Mouse (Mus musculus) v-Abl transformed pro-B cells (cell line): ENCODE data around the gene Reln.

Source experiments
- in situ Hi-C, 2 experiments: fragments of 400-800 bp; cut with MboI; formaldehyde crosslinking; loops; one replicate each; pipeline ENCODE4 v1.15.1; 2025; ENCODE audit not compliant: unreplicated experiment in 2 of 2

The Reln gene

DNA sequence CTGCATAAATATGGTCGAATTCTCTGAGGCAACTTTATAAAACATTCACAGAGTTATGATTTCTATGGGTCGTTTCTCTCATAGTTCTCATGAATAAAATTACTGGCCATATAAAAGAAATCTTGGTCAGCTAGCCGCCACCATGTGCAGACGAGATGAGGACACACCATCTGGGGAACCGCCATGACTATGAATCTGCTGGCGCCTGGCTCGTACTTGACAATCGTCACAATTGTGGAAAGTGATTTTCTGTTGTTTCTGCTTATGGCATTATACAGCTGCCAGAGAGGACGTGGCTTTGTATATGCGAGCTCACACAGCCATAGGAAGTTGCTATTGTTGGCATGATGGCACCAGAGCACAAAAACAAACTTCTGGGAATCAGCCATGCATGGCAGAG is 31.5 kb downstream of the Reln start:
- in situ Hi-C loops = no loop called here

DNA sequence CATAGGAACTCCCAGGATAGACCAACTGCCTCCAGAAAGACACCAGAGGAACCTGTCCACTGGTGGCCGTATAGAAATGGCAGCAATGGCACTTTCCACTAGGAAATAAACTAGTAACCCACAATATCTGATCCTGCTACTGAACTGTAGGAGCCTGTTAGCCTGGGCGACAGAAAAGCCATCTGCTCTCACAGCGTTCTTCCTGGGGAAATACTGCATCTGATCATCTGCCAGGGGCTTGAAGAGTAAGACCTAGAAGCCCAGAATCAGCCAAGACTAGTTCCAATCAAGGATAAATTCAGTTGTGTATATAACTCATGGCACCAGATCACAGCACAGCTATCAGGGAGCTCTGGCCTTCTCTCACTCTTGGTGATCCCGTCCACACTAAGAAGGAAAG is 33.5 kb downstream of the Reln start:
- in situ Hi-C loops = no loop called here

DNA sequence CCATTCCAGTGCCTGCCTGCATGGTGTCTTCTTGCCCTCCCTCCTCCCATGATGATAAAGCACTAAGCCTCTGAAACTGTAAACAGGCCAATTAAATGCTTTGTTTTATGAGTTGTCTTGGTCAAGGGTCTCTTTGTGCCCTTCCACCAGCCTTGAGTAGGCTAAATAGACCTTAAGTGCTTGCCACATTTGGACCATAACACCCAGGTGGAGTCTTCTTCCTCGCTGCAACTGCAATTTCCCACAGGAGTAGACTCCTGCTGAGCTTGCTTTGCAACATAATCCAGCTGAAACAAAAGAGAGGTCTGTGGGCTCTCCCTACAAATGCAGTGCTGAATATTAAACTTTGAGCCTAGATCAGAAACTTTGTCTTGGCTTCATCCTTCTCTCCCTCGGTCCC is 35.5 kb downstream of the Reln start:
- in situ Hi-C loops = no loop called here

DNA sequence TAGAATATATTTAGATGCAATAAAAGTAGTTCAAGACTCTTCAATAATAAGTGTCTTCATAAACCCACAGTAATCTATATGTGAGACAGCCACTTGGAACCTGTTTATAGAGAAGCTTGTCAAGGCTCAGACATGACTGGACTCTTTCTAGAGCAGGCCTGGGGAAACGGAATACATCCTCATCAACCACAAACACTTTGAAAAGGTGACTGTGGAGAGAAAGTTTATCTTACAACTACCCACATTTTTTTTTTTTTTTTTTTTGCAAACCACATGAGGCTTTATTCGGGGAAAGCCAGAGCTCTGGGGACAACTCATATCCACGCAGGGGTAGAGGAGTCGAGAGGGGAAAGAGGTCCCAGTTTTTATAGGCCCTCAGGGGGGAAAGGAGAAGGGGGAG is 36.6 kb downstream of the Reln start:
- in situ Hi-C loops = no loop called here

DNA sequence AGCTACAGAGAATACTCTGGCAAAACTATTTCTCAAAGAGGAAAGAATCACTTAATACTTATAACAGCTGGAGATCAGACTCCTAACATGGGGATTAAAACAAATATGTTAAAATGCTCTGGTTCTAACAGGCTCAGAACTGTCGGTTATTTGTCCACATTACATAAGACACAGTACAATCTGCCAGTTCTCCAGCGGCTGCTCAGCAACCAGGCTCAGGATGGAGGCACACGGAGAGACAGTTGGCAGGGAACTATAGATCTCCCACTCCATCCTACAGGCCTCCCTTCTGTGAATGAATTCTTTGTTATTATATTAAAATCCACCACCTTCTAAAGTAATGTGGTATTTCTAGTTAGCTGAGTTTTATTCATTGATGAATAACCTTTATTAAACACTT is 37.4 kb downstream of the Reln start:
- in situ Hi-C loops = no loop called here

DNA sequence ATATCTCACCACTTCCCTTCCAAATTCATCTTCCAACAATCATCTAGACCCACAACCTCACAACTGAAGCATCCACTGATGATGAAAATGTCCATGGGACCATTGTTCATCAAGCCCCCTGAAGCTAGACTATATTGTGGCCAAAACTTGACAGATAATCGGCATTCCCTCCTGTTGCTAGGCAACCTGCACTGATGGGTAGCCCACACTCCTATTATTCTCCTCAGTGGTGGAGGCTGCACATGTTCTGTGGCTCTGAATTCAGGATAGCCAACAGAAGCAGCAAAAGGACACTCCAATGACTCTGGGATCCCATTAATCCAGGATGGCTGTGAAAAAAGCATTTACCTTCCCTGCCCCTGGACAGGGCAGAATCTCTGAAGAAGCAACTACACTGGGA is 40.8 kb downstream of the Reln start:
- in situ Hi-C loops = no loop called here

DNA sequence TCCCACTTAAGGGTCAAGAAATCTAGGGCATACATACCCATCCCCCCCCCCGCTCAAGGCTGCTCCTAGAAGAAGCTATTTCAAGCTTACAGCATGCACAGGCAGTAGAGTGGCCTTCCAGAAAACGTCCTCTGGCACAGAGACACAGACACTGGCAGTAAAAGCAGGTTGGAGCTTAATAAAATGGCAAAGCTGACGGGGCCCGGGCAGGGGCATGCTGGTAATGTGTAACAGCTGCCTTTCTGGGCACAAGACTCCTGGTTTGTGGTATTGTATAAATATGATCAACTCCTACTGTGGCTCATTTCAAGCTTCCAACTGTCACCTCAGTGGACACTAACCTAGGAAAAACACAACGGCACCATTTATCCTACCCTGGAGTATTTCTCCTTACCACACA is 42.2 kb downstream of the Reln start:
- in situ Hi-C loops = no loop called here

DNA sequence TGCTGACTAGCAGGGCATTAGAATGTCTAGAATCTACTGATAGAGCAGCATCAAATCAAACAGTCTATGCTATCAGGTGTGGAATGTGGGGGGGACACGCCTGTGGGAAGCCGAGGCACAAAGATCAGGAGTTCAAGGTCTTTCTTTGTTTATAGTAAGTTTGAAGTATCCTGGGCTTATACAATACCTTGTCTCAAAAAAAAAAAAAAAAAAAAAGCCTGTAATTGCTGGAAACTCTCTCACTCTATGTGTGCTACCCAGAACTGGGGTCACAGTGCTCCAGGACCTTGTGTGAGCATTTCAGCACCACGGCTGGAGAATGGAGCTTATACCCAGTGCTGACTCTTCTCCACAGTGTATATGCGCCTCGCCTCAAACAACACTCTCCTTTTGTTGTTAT is 43.7 kb downstream of the Reln start:
- in situ Hi-C loops = no loop called here

DNA sequence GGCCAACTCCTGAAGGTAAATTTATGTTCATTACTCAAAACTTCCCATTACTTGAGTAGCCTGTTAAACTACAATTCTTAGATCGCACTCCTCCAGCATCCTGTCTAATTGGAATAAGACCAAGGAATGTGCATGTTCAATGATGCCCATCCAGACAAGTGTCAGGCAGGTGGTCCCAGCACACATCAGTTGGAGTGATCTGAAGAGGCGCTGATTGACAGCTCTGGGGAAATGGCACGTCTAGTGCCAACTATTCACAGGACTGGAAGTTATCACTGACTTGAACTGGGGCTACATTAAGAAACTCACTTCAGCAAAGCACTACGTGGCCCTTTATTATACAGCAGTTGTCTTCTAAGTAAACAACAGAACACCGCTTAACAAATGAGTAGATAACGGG is 44.5 kb downstream of the Reln start:
- in situ Hi-C loops = no loop called here

DNA sequence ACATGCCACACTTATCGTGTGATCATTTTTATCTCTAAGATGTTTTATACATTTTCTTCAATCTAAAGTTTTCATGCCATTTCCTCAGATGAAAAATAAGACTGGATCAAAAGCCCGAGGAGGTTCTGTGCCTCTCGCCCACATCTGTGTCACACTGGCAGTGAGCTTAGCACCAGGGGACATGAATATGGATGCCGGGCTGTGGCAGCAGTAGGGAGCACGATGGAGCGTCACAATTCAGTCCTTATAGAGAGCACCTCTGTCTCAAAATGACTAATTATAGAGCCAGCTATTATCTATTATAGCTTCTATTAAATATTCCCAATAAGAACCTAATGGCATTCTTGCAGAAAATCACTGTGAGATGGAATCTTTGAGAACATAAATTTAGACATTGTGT is 49.3 kb downstream of the Reln start:
- in situ Hi-C loops = no loop called here

DNA sequence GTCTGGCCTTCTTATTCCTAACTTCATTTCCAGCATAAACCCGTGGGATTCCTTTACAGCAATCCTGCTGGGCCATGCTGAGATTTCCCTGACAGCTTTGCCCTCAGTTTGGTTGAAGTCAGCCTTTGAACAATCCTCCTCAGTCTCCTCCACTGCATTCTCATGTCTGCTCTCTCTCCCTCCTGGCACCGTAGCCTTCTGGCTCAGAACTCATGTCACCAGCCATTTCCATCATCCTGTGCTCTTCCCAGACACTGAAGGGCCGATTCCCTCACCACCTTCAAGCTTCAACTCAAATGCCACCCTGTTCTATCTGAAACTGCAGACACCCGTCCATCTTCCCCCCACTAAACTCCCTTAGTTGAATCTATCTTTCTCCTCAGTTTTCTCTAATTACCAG is 53.1 kb downstream of the Reln start:
- in situ Hi-C loops = no loop called here

DNA sequence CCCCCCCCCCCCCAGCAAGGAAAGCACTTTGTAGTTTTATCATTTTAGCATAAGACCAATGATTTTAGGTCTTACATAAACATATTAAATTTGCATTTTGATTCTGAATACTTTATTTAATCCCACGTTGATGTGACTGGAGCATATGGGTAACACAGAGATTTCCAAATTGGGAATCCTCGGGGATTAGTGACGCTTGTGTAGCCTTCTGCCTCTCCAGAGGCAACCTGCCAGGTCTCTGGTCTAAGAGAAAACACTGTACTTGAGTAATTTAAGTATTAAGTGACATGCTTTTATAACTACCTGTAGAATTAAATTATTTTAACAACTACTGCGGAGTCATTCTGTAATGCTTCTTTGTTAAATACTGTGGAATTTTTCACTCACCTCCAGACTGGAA is 59.1 kb downstream of the Reln start:
- in situ Hi-C loops = no loop called here

DNA sequence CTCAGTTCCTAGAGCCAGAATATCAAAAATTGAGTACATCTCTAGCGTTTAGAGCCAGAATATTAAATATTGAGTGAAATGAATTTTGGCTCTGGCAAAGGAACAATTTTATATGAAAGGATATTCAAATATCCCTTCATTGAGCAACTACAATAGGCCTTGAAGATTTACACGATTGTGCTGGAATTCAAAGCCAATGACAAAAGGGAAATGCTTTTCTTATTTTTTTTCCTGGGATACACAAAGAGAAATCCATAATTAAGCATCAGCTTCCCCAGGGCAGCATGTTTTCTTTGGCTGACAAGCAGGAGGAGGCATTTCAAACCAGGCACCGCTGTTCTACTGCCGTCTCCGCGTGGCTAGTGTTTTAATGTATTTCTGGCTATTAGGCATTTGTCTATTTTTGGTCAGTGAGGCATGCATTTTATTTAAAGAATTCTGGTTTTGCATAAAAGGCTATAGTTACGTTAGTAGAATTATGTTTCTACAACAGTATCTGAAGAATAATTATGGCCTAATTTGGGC is 62.3 kb downstream of the Reln start:
- in situ Hi-C loops = no loop called here

DNA sequence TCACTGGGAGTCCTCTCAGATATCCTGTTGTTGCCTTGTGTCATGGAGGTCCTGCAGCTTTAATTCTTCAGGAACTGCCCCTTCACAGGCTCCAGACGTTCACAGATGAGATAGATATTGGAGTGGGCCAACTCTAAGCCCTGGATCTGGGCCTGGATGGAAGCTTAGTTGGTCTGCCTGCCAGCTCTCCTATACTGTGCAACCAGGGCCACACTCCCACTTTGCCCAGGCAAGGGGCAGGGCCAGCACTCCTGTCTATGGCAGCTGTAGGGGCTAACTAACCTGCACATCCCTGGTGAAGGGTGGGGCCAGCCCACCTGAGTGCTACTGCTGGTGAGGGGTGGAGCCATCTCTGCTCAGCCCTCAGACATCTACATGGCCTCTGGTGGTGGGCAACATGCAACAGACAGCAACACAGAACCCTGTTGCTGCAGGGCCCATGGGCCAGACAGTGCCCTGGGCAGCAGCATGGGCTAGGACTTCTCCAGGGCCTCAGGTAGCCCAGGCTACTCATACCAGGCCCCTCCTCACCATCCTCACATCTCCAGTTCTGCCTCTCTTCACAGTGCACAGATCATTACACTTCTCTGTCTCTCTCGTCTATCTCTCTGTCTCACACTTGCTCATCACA is 63.9 kb downstream of the Reln start:
- in situ Hi-C loops = no loop called here

DNA sequence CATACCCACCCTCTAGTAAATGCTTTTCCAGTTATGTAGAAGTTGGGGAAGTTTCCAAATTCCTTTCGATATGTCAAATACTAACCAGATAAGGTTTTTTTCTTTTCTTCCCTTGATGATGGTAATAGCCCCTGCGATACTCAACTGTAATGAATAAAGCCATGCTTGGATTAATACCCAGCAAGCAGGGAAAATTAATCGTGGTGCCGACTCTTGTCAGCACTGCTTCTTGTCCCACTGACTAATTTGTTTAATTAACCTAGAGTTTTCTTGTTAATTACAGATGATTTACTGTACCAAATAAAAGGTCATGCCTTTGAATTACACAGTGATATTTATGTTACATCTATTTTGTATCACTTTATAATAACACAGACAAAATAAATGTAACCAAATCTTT is 65.3 kb downstream of the Reln start:
- in situ Hi-C loops = no loop called here

DNA sequence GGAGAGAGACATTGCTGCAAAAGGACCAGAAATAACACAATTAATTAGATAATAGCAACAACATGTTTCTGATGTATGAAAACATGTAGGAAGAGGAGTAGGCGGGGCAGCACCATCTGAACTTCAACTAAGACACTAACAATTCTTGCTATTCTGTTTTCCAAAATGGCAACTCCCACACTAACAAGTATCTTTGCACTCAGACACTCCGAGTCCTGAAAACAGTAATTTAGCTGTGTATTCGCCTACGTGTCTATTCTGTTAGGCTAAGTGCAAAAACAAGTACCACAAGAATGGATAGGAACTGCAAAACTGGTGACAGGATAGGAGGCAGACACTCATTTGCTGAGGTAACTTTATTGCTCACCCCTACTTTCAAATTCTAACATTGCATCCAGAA is 70.4 kb downstream of the Reln start:
- in situ Hi-C loops = no loop called here

DNA sequence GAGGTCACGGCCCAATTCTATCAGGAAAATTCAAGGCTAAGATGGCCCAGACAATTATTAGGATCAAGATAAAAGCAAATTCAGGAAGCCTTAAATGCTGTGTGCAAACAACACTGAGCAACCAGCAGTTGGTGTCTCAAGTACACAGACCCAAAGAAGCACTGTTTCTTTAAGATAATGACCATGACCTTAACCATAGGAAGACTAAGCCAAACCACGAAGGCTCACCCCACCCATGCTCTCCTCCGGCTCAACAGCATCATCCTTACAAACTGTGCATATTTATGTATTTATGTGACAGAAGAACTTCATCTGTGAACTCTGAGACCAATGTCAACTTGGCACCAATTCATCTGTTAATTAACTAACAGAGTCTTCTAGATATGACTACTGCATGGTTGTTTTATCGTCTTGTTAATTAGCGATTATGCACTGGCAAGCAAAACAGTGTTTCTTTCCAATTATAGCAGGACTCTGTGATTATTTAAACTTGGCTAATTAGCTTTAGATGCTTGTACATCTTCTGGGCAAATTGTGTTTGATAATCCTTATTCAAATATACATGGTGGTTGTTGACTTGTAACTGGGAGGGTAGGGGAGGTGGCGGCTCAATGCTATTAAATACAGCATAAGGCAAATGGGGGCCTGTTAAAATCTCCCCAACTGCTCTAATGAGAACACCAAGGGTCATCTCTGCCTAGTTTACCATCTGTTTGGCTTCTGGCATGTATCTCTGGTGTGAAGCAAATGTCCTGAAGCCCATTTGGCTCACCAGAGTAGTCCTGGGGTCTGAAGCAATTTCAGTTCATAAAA is 77.8 kb downstream of the Reln start:
- in situ Hi-C loops = no loop called here

DNA sequence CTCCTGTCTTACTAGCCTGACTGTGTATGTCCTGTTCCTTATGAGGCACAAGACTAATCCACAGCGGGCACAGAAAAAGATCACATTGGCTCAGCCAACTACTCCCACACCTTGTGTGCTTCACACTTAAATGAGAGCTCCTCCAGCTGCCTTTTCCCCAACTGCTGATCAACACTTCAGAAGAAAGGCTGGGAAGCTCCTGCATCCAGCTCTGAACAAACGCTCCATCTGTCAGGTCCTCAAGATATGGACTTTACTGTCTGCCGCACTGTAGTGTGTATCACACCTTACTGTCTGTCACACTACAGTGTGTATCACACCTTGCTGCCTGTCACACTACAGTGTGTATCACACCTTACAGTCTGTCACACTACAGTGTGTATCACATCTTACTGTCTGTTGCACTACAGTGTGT is 82.1 kb downstream of the Reln start:
- in situ Hi-C loops = no loop called here

DNA sequence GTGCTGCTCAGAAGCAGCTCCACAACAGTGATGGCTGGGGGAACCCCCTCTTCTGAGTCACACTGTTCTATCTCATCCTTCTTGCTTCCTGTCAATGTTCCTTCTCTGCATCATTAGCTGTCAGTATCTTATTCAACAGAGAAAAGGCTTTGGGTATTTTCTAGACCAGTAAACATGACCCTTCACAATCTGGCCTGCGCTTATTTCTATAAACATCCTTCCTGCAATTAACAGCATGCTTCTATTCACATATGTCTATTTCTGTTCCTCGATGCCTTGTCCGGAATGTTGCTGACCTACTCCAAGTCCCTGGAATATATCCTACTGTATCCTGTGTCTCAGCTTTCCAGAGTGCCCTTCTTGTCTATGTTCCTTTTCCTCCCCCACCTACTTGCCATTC is 89.2 kb downstream of the Reln start:
- in situ Hi-C loops = no loop called here

DNA sequence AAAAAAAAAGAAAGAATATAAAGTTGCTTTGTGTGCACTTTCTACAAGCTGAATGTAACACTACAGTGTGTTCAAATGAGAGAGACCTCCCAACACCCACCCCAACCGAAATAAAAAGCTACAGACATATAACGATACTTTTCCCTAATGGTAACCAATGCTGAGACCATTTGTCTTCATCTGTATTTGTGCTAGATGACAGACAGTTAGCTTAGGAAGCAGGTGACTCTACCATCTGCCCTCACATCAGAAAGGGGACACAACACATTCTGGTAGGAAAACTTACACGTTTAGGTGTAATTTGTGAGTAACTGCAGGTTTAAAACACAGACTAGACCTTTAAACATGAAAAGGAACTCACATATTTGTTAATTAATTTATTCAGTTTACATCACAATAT is 90.6 kb downstream of the Reln start:
- in situ Hi-C loops = no loop called here

DNA sequence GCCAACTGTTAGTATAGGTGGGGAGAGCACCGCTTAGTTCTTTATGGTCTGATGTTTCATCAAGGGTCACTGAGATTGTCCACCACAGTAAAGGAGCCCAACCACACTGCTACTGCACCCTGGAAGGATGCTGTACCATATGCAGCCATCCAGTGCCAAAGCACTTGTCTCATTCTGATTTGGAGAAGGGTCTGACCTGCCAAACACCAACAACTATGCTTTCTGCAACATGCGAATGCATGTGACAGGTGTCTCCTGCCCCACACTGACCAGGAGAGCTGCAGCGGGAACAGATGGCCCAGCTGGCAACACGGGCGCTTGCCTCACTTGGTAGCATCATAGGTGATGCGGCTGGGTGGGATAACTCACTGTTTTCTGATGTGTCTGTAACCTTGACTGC is 91.2 kb downstream of the Reln start:
- in situ Hi-C loops = no loop called here

DNA sequence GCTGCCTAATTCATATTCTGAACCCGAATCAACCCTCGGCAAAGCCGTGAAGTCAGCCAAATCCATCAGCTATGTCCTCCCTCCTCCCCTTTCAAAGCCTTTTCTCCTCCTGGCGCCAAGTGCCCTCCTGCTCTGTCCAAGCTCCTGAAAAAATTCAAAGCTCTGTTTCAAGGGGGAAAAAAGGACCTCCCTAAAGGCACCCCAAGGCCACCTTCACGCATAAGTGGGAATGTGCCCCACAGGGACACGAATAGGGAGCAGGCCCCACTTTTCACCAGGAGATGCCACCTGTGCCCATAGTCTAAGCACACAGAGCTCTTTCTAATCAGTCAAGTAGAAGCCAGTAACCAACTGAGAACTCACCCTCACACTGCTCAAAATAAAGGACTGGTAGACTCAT is 96.7 kb downstream of the Reln start:
- in situ Hi-C loops = no loop called here
